Mouse (Mus musculus) midbrain, postnatal 0 days (tissue): Measurements from ENCODE around the gene Olfr322. TPM values are rescaled to one million over a fixed set of nuclear protein-coding genes. Genes with fewer than 3 reads are reported as not detected.

Source experiments
- ATAC-seq: fragments of 200-750 bp; cut with Nextera tagmentation; 2 replicates; pipeline ENCODE4 v1.8.0; 2017; ENCODE audit warnings: moderate number of reproducible peaks, mild to moderate bottlenecking, moderate TSS enrichment, moderate library complexity; ENCODE audit not compliant: low FRiP score
- DNase-seq: peaks from one replicate; pipeline ENCODE4 v3.0.0-alpha.2; 2015; ENCODE audit warnings: low spot score
- H3K27ac ChIP-seq: fragments of 300-500 bp; sonication (generic); 2 replicates; pipeline ENCODE4 v1.5.1; 2014; ENCODE audit warnings: low read depth, mild to moderate bottlenecking, low read length, mixed read lengths
- H3K27me3 ChIP-seq: fragments of 300-500 bp; sonication (generic); 2 replicates; pipeline ENCODE4 v1.6.1; 2014; ENCODE audit warnings: low read length, control low read depth, mixed read lengths; ENCODE audit not compliant: insufficient read depth
- H3K36me3 ChIP-seq: fragments of 300-500 bp; sonication (generic); 2 replicates; pipeline ENCODE4 v1.6.1; 2014; ENCODE audit warnings: low read length, control low read depth, mixed read lengths; ENCODE audit not compliant: insufficient read depth
- H3K4me1 ChIP-seq: fragments of 300-500 bp; sonication (generic); 2 replicates; pipeline ENCODE4 v1.6.1; 2014; ENCODE audit warnings: mild to moderate bottlenecking, control low read depth, antibody characterized with exemption, low read length, mixed read lengths; ENCODE audit not compliant: insufficient read depth
- H3K4me2 ChIP-seq: fragments of 300-500 bp; sonication (generic); 2 replicates; pipeline ENCODE4 v1.6.1; 2014; ENCODE audit warnings: low read depth, mild to moderate bottlenecking, low read length, mixed read lengths; ENCODE audit not compliant: poor library complexity, severe bottlenecking
- H3K4me3 ChIP-seq: fragments of 300-500 bp; sonication (generic); 2 replicates; pipeline ENCODE4 v1.5.1; 2014; ENCODE audit warnings: low read depth, mild to moderate bottlenecking, low read length, moderate library complexity
- H3K9ac ChIP-seq: fragments of 300-500 bp; sonication (generic); replicated peaks from 2 replicates; pipeline ENCODE4 v1.6.1; 2014; ENCODE audit warnings: mild to moderate bottlenecking, low read length, moderate library complexity, mixed read lengths; ENCODE audit not compliant: poor library complexity, severe bottlenecking
- H3K9me3 ChIP-seq: fragments of 300-500 bp; sonication (generic); 2 replicates; pipeline ENCODE4 v1.6.1; 2016; ENCODE audit warnings: low read length, control low read depth
- CTCF ChIP-seq: IDR thresholded peaks from 2 replicates; pipeline ENCODE4 v1.5.1; 2016; ENCODE audit warnings: antibody characterized with exemption, mild to moderate bottlenecking
- WGBS: fragments of 180-500 bp; shearing (Covaris S2); extraction: QIAGEN DNeasy Blood & Tissue Kit; methylation state at CpG from one replicate; pipeline ENCODE4 v1.1.7; 2014; 5-methylcytosine and 5-hydroxymethylcytosine counted together
- polyA plus RNA-seq: library from polyadenylated mRNA; unstranded; fragments of >200 nt; fragmentation: Nextera tagmentation; extraction: Ambion mirVana; gene quantifications from 2 replicates; pipeline ENCODE4 v1.2.1, GENCODE M21; 2015
- total RNA-seq: library from RNA; depleted of rRNA; stranded (reverse); fragments of >200 nt; gene quantifications from 2 replicates; pipeline ENCODE4 v1.2.3, GENCODE M21; 2014

Olfr322 gene
- total and polyA plus RNA-seq, 2 experiments from 2014 or later, result not detected

GRCm38 (mm10) chr11:58641057-58641456, 17.5 kb upstream of the Olfr322 start:
- Histone ChIP-seq H3K4me2 (peak overlapping the region; percentile 87), H3K4me3 (peak overlapping the region; percentile 50), H3K9ac (peak overlapping the region; percentile 60; the same call in 1 of the 2 replicates), H3K27ac (no peak overlapping the region), H3K27me3 (no peaks in the 10 kb centered on the region), H3K4me1 (peaks cover 4% of the 10 kb centered on the region; the same call in 1 of the 2 replicates), H3K36me3 (no peaks in the 10 kb centered on the region), H3K9me3 (no peaks in the 10 kb centered on the region)
- no peak for TF ChIP-seq CTCF
- no peak for ATAC-seq
- no peak for DNase-seq
- WGBS, result 28% methylated on average over 14 of the region's 14 CpGs

GRCm38 (mm10) chr11:58641638-58642358, 16.8 kb upstream of the Olfr322 start:
- TF ChIP-seq CTCF, result no peak; the same call in 1 of the 2 replicates
- Histone ChIP-seq H3K9me3 (no peaks in the 10 kb centered on the region), H3K4me1 (peaks cover 4% of the 10 kb centered on the region; the same call in 1 of the 2 replicates), H3K4me3 (no peak overlapping the region), H3K4me2 (no peak overlapping the region), H3K36me3 (no peaks in the 10 kb centered on the region), H3K27ac (no peak overlapping the region), H3K9ac (no peak overlapping the region), H3K27me3 (no peaks in the 10 kb centered on the region)
- no peak for DNase-seq
- 84% methylated on average over 13 of the region's 13 CpGs for WGBS
- no peak for ATAC-seq

- H3K36me3 ChIP-seq, result no peaks in the 10 kb centered on the region
- H3K27me3 ChIP-seq, result no peaks in the 10 kb centered on the region
- H3K4me1 ChIP-seq, result peaks cover 4% of the 10 kb centered on the region; the same call in 1 of the 2 replicates
- TF ChIP-seq CTCF, result peak; percentile 55
- no peak overlapping the region for H3K4me2 ChIP-seq
- H3K9ac ChIP-seq, result no peak overlapping the region
- H3K9me3 ChIP-seq, result no peaks in the 10 kb centered on the region
- no peak overlapping the region for H3K4me3 ChIP-seq
- no peak for DNase-seq
- H3K27ac ChIP-seq, result no peak overlapping the region
- WGBS, result 37% methylated on average over 6 of the region's 6 CpGs
- ATAC-seq, result no peak
Measured at GRCm38 (mm10) chr11:58643350-58643749, 15.2 kb upstream of the Olfr322 start.

GRCm38 (mm10) chr11:58655151-58655550, 3.4 kb upstream of the Olfr322 start:
- DNase-seq (no peak), ATAC-seq (no peak)
- Histone ChIP-seq H3K9ac (no peak overlapping the region), H3K9me3 (no peaks in the 10 kb centered on the region), H3K4me1 (no peaks in the 10 kb centered on the region), H3K36me3 (no peaks in the 10 kb centered on the region), H3K4me2 (no peak overlapping the region), H3K4me3 (no peak overlapping the region), H3K27me3 (no peaks in the 10 kb centered on the region), H3K27ac (no peak overlapping the region)
- no peak for TF ChIP-seq CTCF
- 91% methylated on average over 3 of the region's 3 CpGs for WGBS

- no peaks in the 10 kb centered on the region for H3K4me1 ChIP-seq
- DNase-seq, result no peak
- no peaks in the 10 kb centered on the region for H3K9me3 ChIP-seq
- no peak overlapping the region for H3K4me2 ChIP-seq
- ATAC-seq, result no peak
- TF ChIP-seq CTCF, result 0 out of 2 replicates have a peak, but pooled peaks have one; percentile 9
- no peak overlapping the region for H3K4me3 ChIP-seq
- H3K27me3 ChIP-seq, result no peaks in the 10 kb centered on the region
- H3K36me3 ChIP-seq, result no peaks in the 10 kb centered on the region
- no peak overlapping the region for H3K27ac ChIP-seq
- H3K9ac ChIP-seq, result no peak overlapping the region
Measured at GRCm38 (mm10) chr11:58669252-58669651, 10.7 kb downstream of the Olfr322 start.

- Histone ChIP-seq H3K4me1 (no peaks in the 10 kb centered on the region), H3K27ac (no peak overlapping the region), H3K27me3 (no peaks in the 10 kb centered on the region), H3K36me3 (no peaks in the 10 kb centered on the region), H3K4me2 (no peak overlapping the region), H3K9ac (no peak overlapping the region), H3K9me3 (no peaks in the 10 kb centered on the region), H3K4me3 (no peak overlapping the region)
- TF ChIP-seq CTCF, result peak; percentile 39
- ATAC-seq (no peak), DNase-seq (no peak)
- 47% methylated on average over 4 of the region's 4 CpGs for WGBS
Measured at GRCm38 (mm10) chr11:58671825-58672224, 13.2 kb downstream of the Olfr322 start.
